Mouse (Mus musculus) embryonic fibroblast, embryonic 13.5 days (primary cell): ENCODE measurements around the gene Acvr1b.

ENCODE experiments used
- CTCF ChIP-seq: IDR thresholded peaks from 2 replicates; pipeline ENCODE4 v1.5.1; 2011; ENCODE audit warnings: mild to moderate bottlenecking, control low read depth, low read length, moderate library complexity, borderline replicate concordance; ENCODE audit not compliant: insufficient read depth
- POLR2A ChIP-seq: IDR thresholded peaks from 2 replicates; pipeline ENCODE4 v1.6.1; 2011; ENCODE audit warnings: low read depth, mild to moderate bottlenecking, control low read depth, low read length, moderate library complexity

DNA sequence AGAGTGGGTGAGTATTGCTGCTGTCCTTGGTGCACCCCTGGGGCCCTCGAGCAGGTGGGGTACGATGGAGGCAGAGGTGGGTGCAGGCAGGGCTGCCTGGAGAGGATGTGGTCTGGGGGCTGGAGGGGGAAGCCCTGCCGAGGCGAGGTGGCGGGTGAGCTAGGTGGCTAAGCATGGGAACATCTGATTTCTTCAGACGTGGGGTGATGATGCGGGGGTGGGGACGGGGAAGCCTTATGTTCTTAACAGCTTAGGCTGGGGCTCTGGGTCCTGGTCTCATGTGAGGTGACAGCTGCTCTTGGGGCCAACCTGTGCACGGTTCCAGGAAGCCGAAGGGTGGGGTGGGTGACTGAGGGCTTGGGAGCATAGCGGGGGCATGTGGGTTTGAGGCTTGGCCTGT is 84.6 kb downstream of the Acvr1b start:
- TF ChIP-seq CTCF, result no peak
- TF ChIP-seq POLR2A, result no peak
